Mouse (Mus musculus) R1 (cell line): ENCODE data around the gene Abca14.

Experiments used
- DNase-seq: peaks from one replicate; pipeline ENCODE4 v3.0.0-alpha.2; 2018; ENCODE audit warnings: low read depth, low spot score

Abca14 gene

DNA sequence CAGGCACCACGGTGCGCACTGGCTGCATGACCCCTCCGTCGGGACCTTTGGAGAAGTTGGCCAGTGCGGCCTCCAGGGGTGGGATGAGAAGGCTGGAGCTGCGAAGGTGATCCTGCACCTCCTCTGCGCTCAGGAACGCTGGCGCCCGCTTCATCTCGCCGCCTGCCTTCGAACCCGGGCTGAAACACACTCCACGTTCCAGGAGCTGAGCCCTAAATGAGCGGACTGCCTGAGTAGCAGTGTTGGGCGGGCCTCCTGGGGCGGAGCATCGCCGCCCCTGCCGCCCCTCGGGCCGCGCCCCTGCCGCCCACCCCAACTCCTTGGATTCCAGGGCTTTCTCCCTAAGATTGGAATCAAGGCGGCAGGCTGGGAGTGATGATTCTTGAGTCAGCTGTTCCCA, 2.0 kb upstream of the Abca14 start, which contains the start of gene Crym:
Gene Crym, minus strand, starts transcription at position 341 of the 400 bp plus-strand sequence.
- DNase-seq = peak; percentile 36

DNA sequence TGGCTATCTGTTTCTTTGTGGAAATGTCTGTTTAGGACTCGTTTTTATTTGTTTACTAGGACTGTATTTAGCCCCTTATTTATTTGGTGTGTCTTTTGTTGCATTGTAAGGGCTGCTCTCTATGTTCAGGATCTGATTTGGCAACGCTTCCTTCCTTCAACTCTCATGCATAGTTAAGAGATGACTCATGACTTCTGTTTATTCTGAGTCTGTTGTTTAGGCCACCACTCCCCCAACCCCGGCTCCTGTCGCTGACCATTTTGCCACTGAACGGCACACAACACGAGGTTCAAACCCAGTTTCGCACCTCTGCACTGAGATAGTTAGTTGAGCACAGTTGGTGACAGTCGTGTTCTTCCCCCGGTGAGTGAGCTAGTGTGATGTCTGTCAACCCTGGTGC, 2.2 kb downstream of the Abca14 start:
- peak; percentile 7 for DNase-seq

DNA sequence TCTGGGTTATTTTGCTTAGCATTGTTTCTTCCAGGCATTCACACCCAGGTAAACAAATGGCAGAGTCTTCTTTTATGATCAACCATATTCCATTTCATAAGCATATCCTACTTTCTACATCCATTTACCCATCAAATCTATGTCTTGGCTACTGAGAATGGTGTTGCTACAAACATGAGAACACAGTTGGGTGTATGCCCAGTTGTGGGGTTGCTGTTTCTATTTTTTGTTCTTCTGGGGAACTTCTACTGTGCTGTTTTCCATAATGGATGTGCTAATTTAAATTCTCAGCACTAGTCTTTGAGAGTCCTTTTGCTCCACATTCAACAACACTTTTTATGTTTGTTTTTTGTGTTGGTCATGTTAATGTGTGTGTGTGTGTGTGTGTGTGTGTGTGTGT, 24.8 kb downstream of the Abca14 start:
- DNase-seq = no peak

DNA sequence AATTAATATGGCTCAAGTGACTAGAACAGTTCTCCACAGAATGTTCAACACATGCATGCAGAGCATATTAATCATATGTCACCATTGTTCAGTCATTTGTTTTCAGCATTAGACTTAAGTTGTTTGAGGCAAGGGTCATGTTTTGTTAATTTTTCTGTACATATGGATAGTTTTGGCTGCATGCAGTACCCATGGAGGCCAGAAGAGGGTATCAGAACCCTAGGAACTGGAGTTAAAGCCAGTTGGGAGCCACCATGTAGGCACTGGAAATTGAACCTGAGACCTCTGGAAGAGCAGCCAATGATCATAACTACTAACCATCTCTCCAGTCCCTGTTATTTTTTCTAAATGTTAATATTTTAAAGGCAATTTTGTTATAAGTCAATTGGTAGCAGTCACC, 37.3 kb downstream of the Abca14 start:
- DNase-seq = peak; percentile 36

DNA sequence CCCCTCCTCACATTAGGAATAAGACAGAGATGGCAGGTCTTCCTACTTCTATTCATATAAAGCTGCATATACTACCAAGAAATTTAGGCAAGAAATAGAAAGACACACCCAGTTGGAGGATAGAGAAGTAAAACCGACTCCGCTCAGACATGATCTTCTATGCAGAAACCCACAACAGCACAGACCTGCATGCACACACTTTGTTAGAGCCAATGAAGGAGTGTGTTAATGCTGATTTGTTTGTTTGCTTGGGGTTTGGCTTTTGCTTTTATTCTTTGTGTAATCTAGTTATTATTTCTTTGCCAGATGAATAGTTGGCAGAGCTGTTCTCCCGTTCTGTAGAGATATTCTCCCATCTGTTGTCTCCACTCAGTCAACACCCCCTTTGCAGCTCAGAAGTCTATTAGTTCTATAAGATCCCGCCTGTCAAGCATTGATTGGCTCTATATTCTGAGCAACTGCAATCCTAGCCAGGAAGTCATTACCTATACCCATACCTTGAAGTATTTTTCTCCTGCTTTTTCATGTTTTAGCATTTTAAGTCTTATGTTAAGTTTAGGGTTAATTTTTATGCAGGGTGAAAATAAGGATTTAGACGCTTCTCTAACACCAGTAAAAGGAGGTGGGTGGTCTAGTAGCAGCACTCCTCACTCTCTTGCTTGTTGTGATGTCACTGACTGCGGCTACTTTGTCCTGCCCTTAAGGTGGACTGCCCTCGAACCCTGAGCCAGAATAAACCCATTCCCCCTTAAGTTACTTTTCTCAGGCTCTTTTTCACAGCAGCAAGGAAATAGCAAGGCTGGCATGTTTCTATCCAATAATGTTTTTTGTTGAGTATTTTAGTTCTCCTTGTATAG, 67.6 kb downstream of the Abca14 start:
- DNase-seq = no peak

DNA sequence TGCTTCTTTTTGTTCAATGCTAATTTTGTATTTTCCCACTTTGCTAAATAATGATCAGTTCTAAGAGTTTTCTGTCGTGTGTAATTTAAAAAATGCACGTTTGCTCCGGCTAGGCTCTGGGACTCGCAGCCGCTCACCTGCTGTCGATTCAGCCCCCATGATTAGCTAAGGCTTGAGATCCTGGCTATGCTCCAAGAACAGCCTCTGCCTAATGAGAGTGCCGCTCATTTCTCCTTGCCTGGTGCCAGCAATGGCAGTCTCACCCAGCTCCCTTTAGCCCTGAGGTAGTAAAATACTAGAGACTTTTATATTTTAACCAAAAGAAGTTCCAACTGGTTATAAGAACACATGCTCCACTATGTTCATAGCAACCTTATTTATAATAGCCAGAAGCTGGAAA, 68.3 kb downstream of the Abca14 start:
- no peak for DNase-seq

DNA sequence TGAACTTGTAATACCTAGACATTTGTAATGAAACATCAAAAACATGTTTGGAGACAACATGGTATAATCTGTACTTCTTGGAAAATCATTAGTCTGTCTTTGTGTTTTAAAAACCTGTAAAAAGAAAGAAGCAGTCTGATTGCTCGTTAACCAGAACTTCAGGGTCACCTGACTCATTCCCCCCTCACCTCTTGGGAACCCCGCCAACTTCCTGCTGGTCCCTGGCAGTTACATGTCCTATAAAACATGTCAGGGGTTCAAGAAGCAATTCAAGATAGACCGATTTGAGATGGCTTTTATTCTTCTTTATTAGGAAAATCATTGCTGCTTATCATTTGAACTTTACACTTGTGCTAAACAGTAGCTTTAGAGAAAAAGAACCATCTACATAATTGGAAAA, 81.5 kb downstream of the Abca14 start:
- no peak for DNase-seq

DNA sequence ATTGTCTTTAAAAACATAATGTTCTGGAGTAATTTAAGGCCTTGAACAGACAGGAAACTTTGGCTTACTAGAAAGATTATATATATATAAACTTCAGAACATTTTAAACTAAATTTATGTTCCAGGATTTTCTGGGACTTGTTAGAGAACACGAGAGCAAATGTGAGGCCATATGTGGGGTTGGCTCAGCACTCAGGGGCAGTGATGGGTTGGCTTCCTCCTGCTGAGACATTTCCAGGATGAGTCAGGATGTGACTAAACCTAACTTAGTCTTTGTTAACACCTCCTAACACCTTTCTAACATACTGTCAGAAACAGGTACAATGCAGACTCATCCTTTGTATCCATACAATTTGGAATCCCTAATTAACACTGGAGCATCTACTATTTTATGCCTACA, 112.3 kb downstream of the Abca14 start:
- DNase-seq = no peak

DNA sequence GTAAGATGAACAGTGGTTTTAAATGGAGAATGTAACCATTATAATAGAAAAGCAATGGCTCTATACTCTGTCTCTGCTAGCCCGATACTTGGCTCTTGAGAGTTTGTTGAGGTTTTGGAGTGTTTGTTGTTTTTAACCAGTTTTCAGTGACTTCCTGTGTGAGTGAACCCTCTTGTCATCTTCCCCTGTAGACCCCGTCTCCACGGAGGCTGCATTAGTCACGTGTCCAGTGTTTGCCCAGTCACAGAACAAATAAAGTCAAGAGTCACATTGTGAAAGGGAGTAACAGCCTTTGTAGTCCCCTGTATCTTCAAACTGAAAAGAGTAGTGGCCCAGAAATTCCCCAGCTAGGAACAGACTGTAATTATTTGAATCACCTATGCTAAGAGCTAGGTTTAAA, 119.2 kb downstream of the Abca14 start:
- no peak for DNase-seq

DNA sequence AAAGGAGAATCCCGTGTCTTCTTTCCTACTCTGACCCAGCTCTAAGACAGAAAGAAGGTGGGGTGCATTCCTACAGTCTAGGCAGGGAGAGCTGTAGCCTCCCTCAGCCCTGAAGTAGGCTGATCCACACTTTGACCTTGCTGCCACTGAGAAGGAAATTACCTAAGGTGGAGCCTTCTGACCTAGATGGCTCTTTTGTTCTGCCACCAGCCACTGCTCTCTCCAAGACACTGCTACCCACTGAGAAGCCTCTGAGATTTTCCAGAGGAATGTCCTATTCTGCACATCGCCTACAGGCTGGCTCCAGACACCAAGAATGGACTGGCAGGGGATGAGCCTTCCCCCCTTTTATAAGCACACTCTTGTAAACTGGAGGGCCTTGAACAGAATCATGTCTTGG, 122.2 kb downstream of the Abca14 start:
- DNase-seq = peak; percentile 69

DNA sequence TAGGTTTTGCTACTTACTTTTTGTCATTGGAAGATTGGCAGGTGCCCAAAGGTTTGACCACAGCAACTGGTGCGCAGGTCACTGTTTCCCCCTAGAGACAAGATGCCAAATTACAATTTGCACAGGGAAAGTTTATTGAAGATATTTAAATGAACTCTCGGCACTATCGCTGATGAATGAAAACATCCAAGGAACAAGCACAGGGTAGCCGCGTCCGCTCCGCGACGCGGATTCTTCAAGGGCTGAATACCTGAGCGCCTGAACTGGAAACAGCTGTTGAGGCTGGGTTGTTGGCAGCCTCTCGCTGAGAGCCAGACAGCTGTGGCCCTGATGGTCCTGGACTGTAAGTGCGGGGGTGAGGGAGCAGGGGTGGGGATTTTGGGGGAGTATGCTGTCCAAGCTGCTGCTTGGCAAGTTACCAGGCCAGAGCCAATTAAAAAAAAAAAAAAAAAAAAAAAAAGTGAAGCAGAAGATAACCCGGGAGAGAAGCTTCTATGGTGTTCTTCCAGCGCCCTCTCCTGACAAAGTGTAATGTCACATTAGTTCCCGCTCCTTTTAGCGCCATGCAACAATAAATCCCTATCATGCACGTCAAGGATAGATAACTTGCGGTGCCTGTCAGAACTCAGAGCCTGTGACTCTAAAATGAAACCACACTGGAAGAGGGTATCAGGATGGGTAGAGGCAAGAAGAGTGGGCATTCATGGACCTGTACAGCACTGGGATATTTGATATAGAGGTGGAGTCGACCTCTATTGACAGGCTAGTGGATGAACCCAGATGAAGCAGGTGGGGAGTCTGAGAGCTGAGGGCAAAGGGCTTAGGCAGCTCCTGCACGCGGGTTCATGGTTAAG, 123.7 kb downstream of the Abca14 start:
- DNase-seq = peak; percentile 58

DNA sequence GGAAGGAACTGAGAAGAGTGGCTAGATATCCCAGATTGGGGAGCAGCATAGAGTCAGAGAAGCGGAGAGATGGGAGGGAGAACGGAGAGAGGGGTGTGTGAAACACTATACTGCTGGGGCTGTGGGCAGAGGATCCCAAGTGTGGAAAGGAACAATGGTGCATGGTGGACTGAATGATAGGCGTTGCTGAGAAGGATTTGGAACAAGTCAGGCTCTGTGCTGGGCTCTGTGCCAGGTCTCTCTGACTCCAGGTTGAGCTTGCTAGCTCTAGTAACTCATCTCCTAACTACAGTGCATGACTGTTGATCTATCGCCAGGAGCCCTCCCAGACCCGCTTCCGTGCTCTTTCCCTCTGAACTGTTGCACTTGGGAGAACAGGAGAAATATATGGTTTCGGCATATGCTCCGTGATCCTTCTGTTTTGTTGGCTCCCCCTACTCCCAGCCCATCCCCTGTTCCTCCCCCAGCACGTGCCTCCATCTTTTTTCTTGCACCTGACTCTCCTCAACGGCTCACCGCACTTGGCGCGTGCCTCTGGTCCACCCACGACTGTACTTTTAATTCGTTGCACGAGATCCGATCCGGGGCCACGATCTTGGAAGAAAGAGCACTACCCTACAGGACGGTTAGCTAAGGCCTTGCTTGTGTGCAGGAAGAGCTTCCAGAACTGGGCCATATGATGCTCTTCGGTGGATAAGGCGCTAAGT, 124.5 kb downstream of the Abca14 start, which contains the start of gene Abca15:
Gene Abca15, plus strand, starts transcription at position 584 of the 707 bp plus-strand sequence.
- DNase-seq = no peak

DNA sequence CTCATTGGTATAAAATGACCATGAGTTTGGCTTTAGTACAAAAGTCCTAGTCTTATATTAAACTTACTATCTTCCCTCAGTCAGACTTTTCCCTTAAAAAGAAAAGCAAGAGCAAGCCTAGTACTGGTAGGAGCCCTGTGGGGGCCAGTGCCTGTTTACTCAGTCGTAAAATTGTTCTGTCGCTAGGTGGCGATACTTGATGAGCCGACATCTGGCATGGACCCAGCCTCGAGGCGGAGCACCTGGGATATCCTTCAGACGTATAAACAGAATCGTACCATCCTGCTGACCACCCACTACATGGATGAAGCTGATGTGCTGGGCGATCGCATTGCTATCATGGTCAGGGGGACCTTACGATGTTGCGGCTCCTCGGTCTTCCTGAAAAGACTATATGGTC, 157.4 kb downstream of the Abca14 start:
- peak; percentile 69 for DNase-seq
